In the genomic region with DNA sequence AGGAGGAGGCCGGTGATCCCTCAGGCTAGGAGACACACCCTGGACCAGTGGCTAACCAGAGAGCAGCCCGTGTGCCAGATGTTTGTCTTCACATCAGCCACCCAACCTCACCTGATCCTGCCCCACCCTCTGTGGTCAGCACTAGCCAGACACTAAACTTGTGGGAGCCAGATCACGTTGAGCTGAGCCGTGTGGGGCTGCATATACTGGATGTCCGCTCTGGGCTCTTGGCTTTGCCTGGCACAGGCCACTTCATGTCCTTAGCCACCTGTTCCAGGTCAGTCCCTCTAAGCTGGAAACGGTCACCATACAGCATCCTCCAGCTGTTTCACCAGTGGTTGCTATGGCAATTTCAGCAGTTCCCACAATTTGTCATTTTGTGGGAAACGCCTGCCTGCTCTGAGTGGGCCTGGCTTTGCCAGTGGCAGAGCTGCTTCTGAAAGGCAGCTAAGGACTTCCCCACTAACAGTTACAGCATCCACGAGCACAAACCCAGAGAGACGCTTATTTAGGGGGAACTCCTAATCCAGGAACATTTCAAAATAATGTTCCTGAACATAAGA, we compare ENCODE assay signal across 21 mouse cellular contexts. TPM values are rescaled to one million over a fixed set of nuclear protein-coding genes. Genes with fewer than 3 reads are reported as not detected.
DNase-seq lines count a peak whose midpoint lies in the region; ATAC-seq and TF ChIP-seq lines count a peak whose summit lies in the region.
"Had no signal": no experiment of that assay in that cellular context is flagged by ENCODE, and none has a peak within 500 bp of the region (broad histone marks: within the 10 kb centered on the region; RNA-seq: fewer than 3 reads in every experiment).

No protein-coding gene starts in this region.

- no peak overlapping the region for H3K4me2 ChIP-seq in embryonic facial prominence, embryonic 15.5 days (replicated peaks)
- H3K4me2 ChIP-seq: forebrain, embryonic 12.5 days; liver, embryonic 11.5 days; neural tube, embryonic 12.5 days had no signal

- H3K27me3 ChIP-seq in embryonic facial prominence, embryonic 15.5 days, result no peaks in the 10 kb centered on the region
- H3K27me3 ChIP-seq in embryonic facial prominence, embryonic 10.5 days (replicated peaks; ENCODE audit: low read depth, poor library complexity, severe bottlenecking), result no peaks in the 10 kb centered on the region
- H3K27me3 ChIP-seq in C2C12 (ENCODE audit: control insufficient read depth, insufficient read depth, insufficient read length), result no peaks in the 10 kb centered on the region
- H3K27me3 ChIP-seq: forebrain, embryonic 12.5 days; neural tube, embryonic 12.5 days had no signal

- no peak overlapping the region for H3K9ac ChIP-seq in embryonic facial prominence, embryonic 15.5 days
- H3K9ac ChIP-seq: forebrain, embryonic 12.5 days; neural tube, embryonic 12.5 days had no signal

- no peak for DNase-seq in embryonic facial prominence, embryonic 10.5 days (ENCODE audit: low spot score)
- peak; percentile 8 to 12 for DNase-seq in left cerebral cortex, postnatal 14 days (ENCODE audit: low spot score in 2 of 2)
- no peak for DNase-seq in left cerebral cortex, postnatal 25 days (ENCODE audit: low spot score in 2 of 2)
- DNase-seq in mesoderm, embryonic 11.5 days (ENCODE audit: low read depth, low spot score), result peak; percentile 11
- DNase-seq in neural tube, embryonic 10.5 days (ENCODE audit: extremely low spot score, low spot score), result no peak
- no peak for DNase-seq in urinary bladder, postnatal 14 days (ENCODE audit: low spot score)
- DNase-seq: adrenal gland, adult 8-10 months; cerebellum, adult 9-10 months; gastrocnemius, postnatal 36 days; heart, postnatal 10 days; kidney, postnatal 10 days; lung, adult 2 months; right cerebral cortex, postnatal 14 days; thymus, postnatal 14 days had no signal

- WGBS in embryonic facial prominence, embryonic 15.5 days, result 45% methylated on average over 9 of the region's 9 CpGs
- WGBS in embryonic facial prominence, embryonic 10.5 days, result 72% methylated on average over 9 of the region's 9 CpGs

- no peak overlapping the region for H3K4me3 ChIP-seq in embryonic facial prominence, embryonic 15.5 days (replicated peaks)
- no peak overlapping the region for H3K4me3 ChIP-seq in embryonic facial prominence, embryonic 10.5 days
- H3K4me3 ChIP-seq in C2C12 (ENCODE audit: insufficient read depth, poor library complexity, severe bottlenecking), result no peak overlapping the region
- H3K4me3 ChIP-seq: forebrain, embryonic 12.5 days; heart, embryonic 10.5 days; neural tube, embryonic 12.5 days had no signal

- H3K36me3 ChIP-seq in embryonic facial prominence, embryonic 15.5 days, result no peaks in the 10 kb centered on the region
- no peaks in the 10 kb centered on the region for H3K36me3 ChIP-seq in embryonic facial prominence, embryonic 10.5 days (replicated peaks)
- no peaks in the 10 kb centered on the region for H3K36me3 ChIP-seq in C2C12 (ENCODE audit: control insufficient read depth, insufficient read depth)
- H3K36me3 ChIP-seq: forebrain, embryonic 12.5 days; heart, embryonic 10.5 days; neural tube, embryonic 12.5 days had no signal

- intact Hi-C loops in left cerebral cortex, postnatal 14 days (cut with DNase I), result no loop called here
- intact Hi-C loops in left cerebral cortex, postnatal 25 days (cut with DNase I), result no loop called here

- ATAC-seq in embryonic facial prominence, embryonic 15.5 days (ENCODE audit: insufficient number of reproducible peaks, low FRiP score, low TSS enrichment, low read depth), result 0 out of 2 replicates have a peak, but pooled peaks have one; percentile 30

- no peaks in the 10 kb centered on the region for H3K79me2 ChIP-seq in C2C12 (ENCODE audit: control insufficient read depth, insufficient read depth)

- H3K27ac ChIP-seq in embryonic facial prominence, embryonic 15.5 days (replicated peaks), result no peak overlapping the region
- H3K27ac ChIP-seq in embryonic facial prominence, embryonic 10.5 days (replicated peaks), result no peak overlapping the region
- H3K27ac ChIP-seq: forebrain, embryonic 12.5 days; heart, embryonic 10.5 days; macrophage; neural tube, embryonic 12.5 days had no signal

- no peaks in the 10 kb centered on the region for H3K79me3 ChIP-seq in C2C12 (ENCODE audit: low read depth)

- no peak overlapping the region for H3ac ChIP-seq in C2C12 (ENCODE audit: control insufficient read depth, insufficient read length, low read depth)

- H3K4me1 ChIP-seq in embryonic facial prominence, embryonic 15.5 days, result no peaks in the 10 kb centered on the region; the same call in 1 of the 2 replicates
- H3K4me1 ChIP-seq in embryonic facial prominence, embryonic 10.5 days, result peaks cover 7% of the 10 kb centered on the region
- H3K4me1 ChIP-seq: forebrain, embryonic 12.5 days; neural tube, embryonic 12.5 days had no signal

- TF ChIP-seq CTCF in C2C12 (IDR thresholded peaks at IDR 0.05; ENCODE audit: control insufficient read depth, insufficient read depth, insufficient read length), result no peak

- no peaks in the 10 kb centered on the region for H3K9me3 ChIP-seq in embryonic facial prominence, embryonic 15.5 days (replicated peaks)
- no peaks in the 10 kb centered on the region for H3K9me3 ChIP-seq in embryonic facial prominence, embryonic 10.5 days
- H3K9me3 ChIP-seq: forebrain, embryonic 12.5 days; heart, embryonic 10.5 days; neural tube, embryonic 12.5 days had no signal

TF ChIP-seq in C2C12, 6 proteins besides CTCF, POLR2A, EP300 and RAD21:
- TF ChIP-seq FOSL1 (IDR thresholded peaks at IDR 0.05; ENCODE audit: insufficient read depth, low read length, poor library complexity, severe bottlenecking), result no peak
- TF ChIP-seq MYOD1 (IDR thresholded peaks at IDR 0.05; ENCODE audit: control insufficient read depth, insufficient read length, low read depth), result peak; percentile 38

RNA-seq across cellular contexts. Expression of a gene that starts 28.7 kb away (rescaled TPM):
- polyA plus RNA-seq in embryonic facial prominence, embryonic 15.5 days (2015; fragmentation: Nextera tagmentation; extraction: Ambion mirVana), result 26.8 and 29.1 TPM in 2 replicates
- polyA plus RNA-seq in embryonic facial prominence, embryonic 10.5 days (2016; fragmentation: Nextera tagmentation; extraction: Ambion mirVana), result 7.8 and 8.4 TPM in 2 replicates
- total RNA-seq in left cerebral cortex, postnatal 14 days (2021), result under 1 TPM in 1 of 2 experiments, not detected in 1; 0.22 TPM
- under 1 TPM; 0.23 to 0.43 TPM for total RNA-seq in left cerebral cortex, postnatal 25 days (2021)
- polyA plus RNA-seq in C2C12 (2012; fragmentation: generic; extraction: Trizol), result not detected
- total RNA-seq: gastrocnemius, postnatal 36 days had no signal
- polyA plus RNA-seq: macrophage had no signal

Comparison
In these comparisons a context has a peak if more than half of its experiments do, and no peak if none do; other contexts are left out.
1. DNase-seq: peak in left cerebral cortex, postnatal 14 days (2 of 2) and mesoderm, embryonic 11.5 days (single experiment); none in embryonic facial prominence, embryonic 10.5 days (single experiment), left cerebral cortex, postnatal 25 days (0 of 2), neural tube, embryonic 10.5 days (single experiment) and urinary bladder, postnatal 14 days (single experiment).